12 mouse cellular contexts compared by ENCODE assay signal in the genomic region with DNA sequence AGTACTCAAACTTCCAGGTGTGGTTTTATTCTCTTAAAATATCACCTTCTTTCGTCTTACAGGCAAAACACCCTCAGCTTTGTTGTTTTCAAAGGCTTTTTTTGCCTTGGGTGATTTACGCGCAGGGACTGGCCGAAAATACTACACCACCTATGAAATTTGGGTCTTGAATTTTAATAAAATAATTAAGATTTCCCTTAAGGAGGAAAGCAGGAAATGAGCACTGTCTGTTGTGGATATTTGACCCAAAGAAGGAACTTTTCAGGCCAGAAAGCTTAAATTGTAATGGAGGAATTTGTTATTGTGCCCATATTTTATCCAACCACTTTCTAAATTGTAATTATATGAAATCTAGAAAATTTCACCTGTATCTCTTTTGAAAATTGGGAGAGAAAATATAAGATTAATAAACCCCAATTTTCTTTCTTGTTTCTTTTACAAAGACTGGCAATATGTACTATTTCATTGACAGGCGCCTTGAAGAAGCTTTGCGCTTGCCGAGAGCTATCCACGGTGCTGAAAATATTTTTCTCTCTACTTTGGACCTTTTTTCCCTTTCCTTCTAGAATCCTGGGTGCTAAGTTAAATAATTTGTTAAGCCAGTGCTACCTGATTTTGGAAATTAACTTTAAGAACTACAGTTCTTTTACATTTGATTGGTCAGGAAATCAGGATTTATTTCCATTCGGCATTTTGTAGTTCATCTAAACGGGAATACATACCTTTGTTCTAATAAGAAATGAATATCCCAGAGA. TPM values are rescaled to one million over a fixed set of nuclear protein-coding genes. Genes with fewer than 3 reads are reported as not detected.
DNase-seq lines count a peak whose midpoint lies in the region; ATAC-seq lines count a peak whose summit lies in the region.
"Had no signal": no experiment of that assay in that cellular context is flagged by ENCODE, and none has a peak within 500 bp of the region (broad histone marks: within the 10 kb centered on the region; RNA-seq: fewer than 3 reads in every experiment).

No protein-coding gene starts in this region.

- ATAC-seq in megakaryocyte, adult 5-6 weeks (ENCODE audit: poor library complexity, severe bottlenecking) = no peak

- DNase-seq in kidney, postnatal 36 days = peak; percentile 15 to 36
- no peak for DNase-seq in kidney, adult 11 months
- peak; percentile 53 for DNase-seq in ES-CJ7 (ENCODE audit: low read depth, low spot score)
- DNase-seq in ZHBTc4 (ENCODE audit: low read depth, low spot score) = peak; percentile 56
- peak; percentile 47 for DNase-seq in induced T-regulatory cell, adult 2 months (ENCODE audit: low read depth)
- no peak for DNase-seq in frontal cortex, postnatal 36 days (ENCODE audit: low spot score in 2 of 2)
- DNase-seq: cerebellum, adult 18-20 months; gastrocnemius, postnatal 10 days; right cerebral cortex, postnatal 25 days had no signal

RNA-seq across cellular contexts. Expression of gene Otp, which starts 2.8 kb away (rescaled TPM):
- not detected in 2 replicates for total RNA-seq in megakaryocyte, adult 5-6 weeks (2015)
- total RNA-seq in megakaryocyte, adult 5-6 weeks (2017) = not detected in 2 replicates
- total RNA-seq: adrenal gland, adult 18-20 months; ES-E14; gastrocnemius, postnatal 10 days had no signal

Comparison
In these comparisons a context has a peak if more than half of its experiments do, and no peak if none do; other contexts are left out.
1. DNase-seq: peak in kidney, postnatal 36 days (2 of 2), ES-CJ7 (single experiment), ZHBTc4 (single experiment) and induced T-regulatory cell, adult 2 months (single experiment); none in kidney, adult 11 months (single experiment) and frontal cortex, postnatal 36 days (0 of 2).